Mouse (Mus musculus): ENCODE measurements around the gene Tars2. TPM values are rescaled to one million over a fixed set of nuclear protein-coding genes. Genes with fewer than 3 reads are reported as not detected.
"Not testable (repeated sequence)": the region's sequence is repeated elsewhere in the genome, so short reads cannot be mapped to it uniquely, and the experiment has no call there.

The Tars2 gene
- total RNA-seq, 2 experiments from 2014 or later = 41.6 to 44.4 TPM

GRCm38 (mm10) chr3:95701085-95701484, 58.9 kb downstream of the Tars2 start:
- DNase-seq = no peak
- intact Hi-C loops (cut with DNase I) = loop anchor here (2.0 kb wide), 1 partner anchor 22 kb away; no protein-coding TSS in a partner anchor

GRCm38 (mm10) chr3:95700233-95700681, 59.7 kb downstream of the Tars2 start:
- peak; percentile 40 to 59 for DNase-seq
- intact Hi-C loops (cut with DNase I) = loop anchor here (2.0 kb wide), 1 partner anchor 21 kb away; no protein-coding TSS in a partner anchor

GRCm38 (mm10) chr3:95698286-95698685, 61.7 kb downstream of the Tars2 start:
- intact Hi-C loops (cut with DNase I) = no loop called here

GRCm38 (mm10) chr3:95696360-95696759, 63.6 kb downstream of the Tars2 start:
- intact Hi-C loops (cut with DNase I) = no loop called here
- peak in 1 of 2 experiments; percentile 4 for DNase-seq

More at GRCm38 (mm10) chr3:95698286-95698685, 61.7 kb downstream of the Tars2 start:
- DNase-seq = no peak

GRCm38 (mm10) chr3:95695796-95696195, 64.2 kb downstream of the Tars2 start:
- intact Hi-C loops (cut with DNase I) = no loop called here
- DNase-seq = no peak

- intact Hi-C loops (cut with DNase I) = no loop called here
- peak in 1 of 2 experiments; percentile 27 for DNase-seq
Observed at GRCm38 (mm10) chr3:95694808-95695703, 65.0 kb downstream of the Tars2 start.

- intact Hi-C loops (cut with DNase I) = no loop called here
- peak in 1 of 2 experiments; percentile 4 for DNase-seq
Observed at GRCm38 (mm10) chr3:95693821-95694807, 65.9 kb downstream of the Tars2 start.

- intact Hi-C loops (cut with DNase I) = no loop called here
- DNase-seq = peak in 1 of 2 experiments; percentile 22
Observed at GRCm38 (mm10) chr3:95692677-95693076, 67.3 kb downstream of the Tars2 start.

- DNase-seq = not testable (repeated sequence)
Observed at GRCm38 (mm10) chr3:95690552-95690951, 69.5 kb downstream of the Tars2 start.

More at GRCm38 (mm10) chr3:95690552-95690951, 69.5 kb downstream of the Tars2 start:
- intact Hi-C loops (cut with DNase I) = not testable (repeated sequence)

Small RNA genes lying within 50 kb of the gene (microRNA-seq; reads per million reads assigned to microRNA genes)
- 0 to 0.12 reads per million in 2 experiments for gene Mir7014

Other genes with a start within 250 kb of the Tars2 start
- gene Ctss, start 233.4 kb downstream of the Tars2 start, total RNA-seq (2021) = 10 to 100 TPM; 11.6 to 12.7 TPM
- gene Hormad1, start 200.5 kb downstream of the Tars2 start, total RNA-seq (2021) = not detected
- 10 to 100 TPM; 19.8 to 20.5 TPM for gene Golph3l, start 171.3 kb downstream of the Tars2 start, total RNA-seq (2021)
- 10 to 100 TPM; 62.5 to 63.7 TPM for gene Ensa, start 135.2 kb downstream of the Tars2 start, total RNA-seq (2021)
- 100 to 1,000 TPM; 161 to 165 TPM for gene Mcl1, start 101.4 kb downstream of the Tars2 start, total RNA-seq (2021)
- gene Adamtsl4, start 72.3 kb downstream of the Tars2 start, total RNA-seq (2021) = 10 to 100 TPM; 48.3 to 57.2 TPM
- gene Ecm1, start 20.6 kb downstream of the Tars2 start, total RNA-seq (2021) = 10 to 100 TPM; 46.0 to 59.8 TPM
- gene Rprd2, start 58.7 kb upstream of the Tars2 start, total RNA-seq (2021) = 10 to 100 TPM; 41.3 to 42.1 TPM
- gene Prpf3, start 95.7 kb upstream of the Tars2 start, total RNA-seq (2021) = 10 to 100 TPM; 19.2 to 27.2 TPM
- gene Mrps21, start 111.3 kb upstream of the Tars2 start, total RNA-seq (2021) = 100 to 1,000 TPM; 275 to 290 TPM
- gene Ciart, start 122.0 kb upstream of the Tars2 start, total RNA-seq (2021) = 1 to 10 TPM; 2.8 to 3.0 TPM
- gene BC028528, start 131.8 kb upstream of the Tars2 start, total RNA-seq (2021) = 10 to 100 TPM; 24.0 to 24.6 TPM
- 100 to 1,000 TPM; 113 to 114 TPM for gene Aph1a, start 133.8 kb upstream of the Tars2 start, total RNA-seq (2021)
- gene Car14, start 144.5 kb upstream of the Tars2 start, total RNA-seq (2021) = 100 to 1,000 TPM; 153 to 157 TPM
- 10 to 100 TPM; 72.7 to 86.1 TPM for gene Anp32e, start 169.0 kb upstream of the Tars2 start, total RNA-seq (2021)
- 10 to 100 TPM; 92.3 to 93.0 TPM for gene Plekho1, start 235.8 kb upstream of the Tars2 start, total RNA-seq (2021)